Mouse (Mus musculus) embryonic fibroblast, embryonic 13.5 days (primary cell): ENCODE results near the gene Stil.

Source experiments
- CTCF ChIP-seq: IDR thresholded peaks from 2 replicates; pipeline ENCODE4 v1.5.1; 2011; ENCODE audit warnings: mild to moderate bottlenecking, control low read depth, low read length, moderate library complexity, borderline replicate concordance; ENCODE audit not compliant: insufficient read depth
- POLR2A ChIP-seq: IDR thresholded peaks from 2 replicates; pipeline ENCODE4 v1.6.1; 2011; ENCODE audit warnings: low read depth, mild to moderate bottlenecking, control low read depth, low read length, moderate library complexity

GRCm38 (mm10) chr4:115086763-115087415 lies 86.9 kb downstream of the Stil start:
- no peak for TF ChIP-seq CTCF
- TF ChIP-seq POLR2A: no peak
